Mouse (Mus musculus) G1E (cell line): Measurements from ENCODE around the gene Wdr92.

Experiments
- CTCF ChIP-seq: IDR thresholded peaks from 2 replicates; pipeline ENCODE4 v1.5.1; 2012; ENCODE audit warnings: low read depth, low read length, inconsistent platforms, mixed read lengths
- GATA1 ChIP-seq: IDR thresholded peaks from 2 replicates; pipeline ENCODE4 v1.6.1; 2012; ENCODE audit warnings: borderline replicate concordance, low read length, inconsistent platforms, mixed read lengths
- GATA2 ChIP-seq: IDR thresholded peaks from 2 replicates; pipeline ENCODE4 v1.6.1; 2012; ENCODE audit warnings: low read depth, low read length, inconsistent platforms, borderline replicate concordance
- POLR2AphosphoS5 ChIP-seq: IDR thresholded peaks from 2 replicates; pipeline ENCODE4 v1.6.1; 2012; ENCODE audit warnings: low read depth, low read length, inconsistent platforms; ENCODE audit not compliant: insufficient replicate concordance
- TAL1 ChIP-seq: conservative IDR thresholded peaks from 2 replicates; pipeline ENCODE4 v1.6.1; 2012; ENCODE audit warnings: low read depth, low read length, inconsistent platforms, mixed read lengths

DNA sequence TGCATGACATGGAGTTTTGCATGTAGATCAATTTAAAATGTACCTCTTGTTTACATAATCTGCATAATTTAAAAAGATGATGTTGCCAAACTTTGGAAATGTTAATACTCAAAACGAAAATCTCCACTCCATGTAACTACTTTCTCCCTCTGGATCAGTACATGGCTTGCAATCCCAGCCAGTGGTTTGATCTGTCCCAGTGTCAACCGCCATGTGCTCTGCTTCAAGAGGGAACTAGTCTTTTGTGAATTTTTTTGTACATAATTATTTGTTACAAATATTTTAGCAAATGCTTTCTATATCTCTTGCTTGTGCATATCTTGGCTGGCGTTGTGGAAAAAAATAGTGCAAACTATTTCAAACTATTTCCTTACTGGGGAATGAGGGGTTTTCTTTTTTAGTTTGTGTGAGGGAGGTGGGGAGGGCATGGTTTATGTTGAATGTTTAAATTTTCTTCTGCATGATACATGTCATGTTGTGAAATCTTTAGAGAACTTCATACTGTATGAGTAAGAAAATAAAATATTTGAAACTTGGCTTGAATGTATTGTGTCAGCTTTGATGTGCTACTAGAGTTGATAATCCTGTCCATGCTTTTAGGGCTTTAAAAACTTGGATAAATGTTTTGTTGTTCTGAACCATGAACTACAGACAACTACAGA lies 18.1 kb downstream of the Wdr92 start:
- TF ChIP-seq CTCF (no peak), GATA1 (no peak), GATA2 (no peak), POLR2AphosphoS5 (no peak), TAL1 (no peak)
